Mouse (Mus musculus) fibroblast of lung, adult 2 months (primary cell): ENCODE data around the gene Olfr356.

Source experiments
- DNase-seq: peaks from one replicate; pipeline ENCODE4 v3.0.0-alpha.2; 2011; ENCODE audit warnings: low read depth

The Olfr356 gene

DNA sequence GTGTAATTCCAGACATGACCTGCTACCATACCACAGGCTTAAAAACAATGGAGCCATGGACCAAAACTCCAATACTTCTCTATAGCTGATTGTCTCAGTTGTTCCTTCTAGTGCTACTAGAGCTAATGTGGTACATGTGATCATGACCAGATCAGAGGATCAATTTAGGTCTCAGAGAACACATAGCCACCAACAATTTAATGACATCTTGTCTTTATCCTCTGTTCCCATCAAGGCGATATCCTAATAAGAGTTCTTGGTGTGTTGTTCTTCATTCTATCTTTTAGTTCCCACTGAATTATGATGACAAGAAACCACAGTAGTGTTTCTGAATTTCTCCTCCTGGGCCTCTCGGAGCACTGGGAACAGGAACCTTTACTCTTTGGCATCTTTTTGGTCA, at the start of gene Olfr356:
TSS of gene Olfr356 (plus strand) at position 301 of the 400 bp plus-strand sequence.
- DNase-seq, result no peak

DNA sequence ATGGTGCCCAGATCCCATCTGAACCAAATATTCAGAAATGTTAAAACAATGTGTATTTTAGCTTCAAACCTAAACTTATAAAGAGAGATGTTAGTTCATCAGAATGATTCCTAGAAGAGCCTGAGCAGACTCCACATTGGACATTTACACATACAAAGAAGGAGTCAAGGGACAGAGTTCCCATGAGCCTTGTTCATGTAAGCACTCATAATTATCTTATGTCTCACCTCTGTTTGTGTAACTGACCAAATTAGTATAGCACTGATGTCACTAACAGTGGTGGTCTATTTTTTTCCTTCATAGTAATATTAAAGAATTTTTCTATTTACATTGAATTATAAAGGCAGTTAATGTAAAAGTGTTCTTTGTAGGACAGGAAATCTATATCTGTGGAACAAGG, 44.1 kb upstream of the Olfr356 start, which contains the start of gene Olfr353:
TSS of gene Olfr353 (minus strand) at position 101 of the 400 bp plus-strand sequence.
- DNase-seq, result no peak

DNA sequence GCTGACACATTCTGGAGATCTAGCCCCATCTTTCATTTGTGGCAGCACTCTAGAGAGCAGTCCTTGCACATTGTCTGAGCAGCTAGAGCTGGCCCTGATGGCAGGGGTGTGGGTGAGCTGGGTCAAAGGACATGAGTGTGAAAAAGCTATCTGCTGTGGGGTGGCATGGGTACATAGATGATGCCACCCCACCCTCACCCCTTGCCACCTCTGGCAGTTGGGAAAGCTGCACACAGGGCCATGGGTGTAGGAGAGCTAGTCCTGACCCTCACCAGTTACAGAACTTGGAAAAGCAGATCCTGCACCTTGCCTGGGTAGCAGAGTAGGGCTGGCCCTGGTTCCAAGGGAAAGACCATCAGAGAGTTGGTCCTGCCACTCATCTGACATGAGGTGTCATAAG, 39.8 kb upstream of the Olfr356 start:
- no peak for DNase-seq

DNA sequence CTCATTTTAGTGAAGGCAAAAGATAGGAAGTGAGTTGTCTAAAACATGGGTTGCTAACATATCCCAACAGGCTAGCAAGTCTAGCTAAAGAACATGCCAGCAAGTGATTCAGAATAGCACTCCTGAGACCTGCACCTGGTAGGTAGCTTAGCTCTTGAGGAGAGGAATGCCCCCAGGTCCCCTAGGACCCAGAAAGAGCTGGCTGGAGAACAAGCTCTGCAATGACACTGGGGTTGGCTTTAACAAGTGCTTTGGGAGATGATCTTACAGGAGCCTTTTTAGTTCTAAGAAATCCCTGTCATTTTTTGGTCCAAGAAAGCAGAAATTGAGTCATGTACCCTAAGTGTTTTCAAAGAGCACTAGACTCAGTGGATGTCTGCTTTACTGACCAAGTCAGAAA, 31.5 kb upstream of the Olfr356 start, which contains the start of gene Olfr354:
TSS of gene Olfr354 (plus strand) at position 301 of the 400 bp plus-strand sequence.
- DNase-seq, result no peak

DNA sequence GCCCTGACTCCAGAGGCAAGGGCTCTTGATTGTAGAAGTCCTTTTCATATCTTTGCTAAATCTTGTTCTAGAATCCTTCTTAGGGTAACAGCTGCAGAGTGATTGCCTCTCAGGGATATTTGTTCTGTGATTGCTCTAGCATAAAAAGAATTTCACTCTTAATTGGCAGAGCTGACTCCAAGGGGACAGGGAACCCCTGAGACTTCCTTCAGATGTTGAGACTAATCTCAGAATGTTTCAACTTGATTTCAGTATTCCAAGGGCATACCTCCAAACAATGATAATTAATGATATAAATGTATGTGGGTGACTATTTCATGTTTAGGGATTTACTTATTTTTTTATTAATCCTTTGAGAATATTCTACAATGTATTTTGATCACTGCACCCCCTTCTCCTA, 8.1 kb upstream of the Olfr356 start, which contains the start of gene Olfr355:
TSS of gene Olfr355 (minus strand) at position 101 of the 400 bp plus-strand sequence.
- no peak for DNase-seq
